Mouse (Mus musculus) C2C12 (cell line): ENCODE results near the gene Fa2h.

Source experiments
- CTCF ChIP-seq: IDR thresholded peaks from one replicate; pipeline ENCODE4 v1.5.1; 2011; ENCODE audit not compliant: control insufficient read depth, insufficient read depth, insufficient read length
- MYOG ChIP-seq: IDR thresholded peaks from one replicate; pipeline ENCODE4 v1.6.1; 2011; ENCODE audit not compliant: control insufficient read depth, insufficient read length; ENCODE audit errors: extremely low read depth
- USF1 ChIP-seq: IDR thresholded peaks from one replicate; pipeline ENCODE4 v1.6.1; 2011; ENCODE audit warnings: low read depth, mild to moderate bottlenecking, control low read depth, moderate library complexity

GRCm38 (mm10) chr8:111418601-111419000, 25.0 kb upstream of the Fa2h start:
- no peak for TF ChIP-seq USF1
- peak; percentile 39 for TF ChIP-seq CTCF
- no peak for TF ChIP-seq MYOG
